Mouse (Mus musculus) mesoderm, embryonic 11.5 days (tissue): Measurements from ENCODE around the gene 9530077C05Rik.

Experiments
- DNase-seq: peaks from one replicate; pipeline ENCODE4 v3.0.0-alpha.2; 2012; ENCODE audit warnings: low read depth, low spot score

Gene 9530077C05Rik

GRCm38 (mm10) chr9:22457142-22457835, 46.0 kb downstream of the 9530077C05Rik start:
- DNase-seq: no peak

GRCm38 (mm10) chr9:22461946-22462345, 50.6 kb downstream of the 9530077C05Rik start:
- DNase-seq: no peak

DNA sequence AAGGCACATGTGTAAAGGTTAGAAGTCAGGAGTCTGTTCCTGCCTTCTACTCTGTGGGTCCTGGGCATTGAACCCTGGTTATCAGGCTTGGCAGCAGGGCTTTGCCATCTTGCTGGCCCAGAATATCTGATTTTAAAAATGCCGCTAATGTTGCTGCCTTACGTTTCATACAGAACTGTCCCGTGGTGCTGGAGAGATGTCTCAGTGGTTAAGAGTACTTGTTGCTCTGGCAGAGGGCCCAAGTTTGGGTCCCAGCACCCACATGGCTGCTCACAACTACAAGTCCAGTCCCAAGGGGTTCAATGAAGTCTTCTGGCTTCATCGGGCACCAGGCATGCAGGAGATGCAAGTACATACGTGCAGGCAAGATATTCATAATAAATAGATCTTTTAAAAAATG, 54.9 kb downstream of the 9530077C05Rik start:
- DNase-seq: no peak

GRCm38 (mm10) chr9:22467371-22468169, 56.3 kb downstream of the 9530077C05Rik start:
- DNase-seq: peak; percentile 40

DNA sequence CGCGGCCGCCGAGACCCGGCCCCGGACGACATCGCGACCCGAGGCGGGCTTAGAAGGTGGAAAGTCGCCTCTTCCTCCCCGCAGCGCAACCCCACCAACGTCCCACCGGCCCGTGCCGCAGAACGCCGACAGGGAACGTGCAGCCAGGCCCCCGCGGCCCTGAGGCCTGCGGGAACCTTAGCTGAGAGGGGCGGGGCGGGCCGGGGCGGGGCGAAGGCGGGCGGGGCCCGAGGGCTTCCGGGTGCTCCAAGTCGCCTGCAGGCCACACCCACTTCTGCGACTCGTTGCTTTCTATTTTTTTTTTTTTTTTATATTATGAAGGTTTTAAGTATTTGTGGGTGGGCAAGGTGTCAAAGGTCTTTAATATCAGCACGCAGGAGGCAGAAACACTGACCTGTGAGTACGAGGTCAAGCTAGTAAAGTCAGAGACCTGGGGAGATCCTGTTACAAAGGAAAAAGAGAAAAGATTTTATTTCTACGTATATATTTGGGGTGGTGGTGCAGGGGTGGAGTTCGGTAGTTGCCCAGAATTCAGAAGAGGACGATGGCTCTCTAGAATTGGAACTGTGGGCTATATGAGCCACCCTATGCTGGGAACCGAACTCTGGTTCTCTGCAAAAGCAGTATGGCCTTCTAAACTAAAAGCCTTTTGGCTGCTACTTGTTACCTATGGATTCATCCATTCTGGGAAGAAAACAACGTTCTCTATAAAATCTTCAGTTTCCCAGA, 57.0 kb downstream of the 9530077C05Rik start:
- peak; percentile 79 for DNase-seq

DNA sequence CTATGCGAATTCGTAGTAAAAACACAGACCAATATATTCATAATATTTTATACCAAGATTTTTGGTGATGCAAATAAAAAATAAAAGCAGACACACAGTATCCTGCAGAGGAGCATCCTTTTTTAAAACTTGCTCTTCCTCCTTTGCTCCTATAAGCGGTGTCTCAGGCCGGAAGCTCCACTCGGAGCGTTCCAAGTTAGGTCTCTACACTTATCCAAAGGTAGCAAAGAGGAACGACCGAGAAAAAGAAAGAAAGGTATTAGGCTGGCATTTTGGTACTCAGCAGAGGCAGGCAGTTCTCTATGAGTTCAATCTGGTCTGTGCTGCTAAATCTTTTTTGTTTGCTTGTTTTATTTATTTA, 57.6 kb downstream of the 9530077C05Rik start:
- no peak for DNase-seq

DNA sequence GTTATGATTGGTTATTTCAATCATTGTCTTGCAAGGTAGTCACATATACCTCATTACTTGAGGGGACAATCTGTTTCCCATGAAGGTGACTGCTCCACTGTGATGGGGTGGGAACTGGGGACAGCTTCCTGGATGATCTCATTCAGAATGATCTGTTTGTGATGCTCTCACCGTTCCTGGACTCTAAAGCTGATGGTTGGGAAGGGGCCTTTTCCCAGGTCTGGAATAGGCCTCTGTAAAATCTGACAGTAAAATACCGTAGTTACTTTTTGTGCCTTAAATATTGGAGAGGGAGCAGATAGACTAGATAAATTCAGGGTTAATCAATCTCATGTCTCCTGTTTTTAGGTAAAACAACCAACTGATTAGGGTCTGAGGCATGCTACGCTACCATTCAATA, 58.3 kb downstream of the 9530077C05Rik start, which contains the start of gene Rp9:
Gene Rp9, minus strand, starts transcription at position 101 of the 400 bp plus-strand sequence.
- DNase-seq: no peak

DNA sequence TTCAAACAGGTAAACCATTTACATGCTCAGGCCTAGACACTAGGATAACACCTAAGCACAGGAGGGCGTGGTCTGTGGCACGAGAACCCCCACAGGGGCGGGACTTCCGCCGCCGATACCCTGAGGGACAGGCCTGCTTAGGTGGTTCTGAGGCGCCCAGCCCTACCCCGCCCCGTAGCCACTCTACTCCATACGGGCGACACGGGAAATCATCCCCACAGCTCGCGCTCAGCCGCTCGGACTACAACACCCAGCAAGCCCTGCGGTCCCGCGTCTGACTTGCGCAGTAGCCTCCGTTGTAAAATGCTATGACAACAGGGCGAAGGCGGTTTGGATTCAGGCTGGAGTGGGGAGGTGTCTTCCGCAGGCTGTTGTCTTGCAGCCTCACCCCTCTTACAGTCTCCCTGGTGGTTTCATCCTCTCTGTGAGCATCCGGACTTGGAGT, 64.1 kb downstream of the 9530077C05Rik start, which contains the start of gene Bbs9:
Gene Bbs9, plus strand, starts transcription at position 292 of the 445 bp plus-strand sequence.
- DNase-seq: peak; percentile 95

DNA sequence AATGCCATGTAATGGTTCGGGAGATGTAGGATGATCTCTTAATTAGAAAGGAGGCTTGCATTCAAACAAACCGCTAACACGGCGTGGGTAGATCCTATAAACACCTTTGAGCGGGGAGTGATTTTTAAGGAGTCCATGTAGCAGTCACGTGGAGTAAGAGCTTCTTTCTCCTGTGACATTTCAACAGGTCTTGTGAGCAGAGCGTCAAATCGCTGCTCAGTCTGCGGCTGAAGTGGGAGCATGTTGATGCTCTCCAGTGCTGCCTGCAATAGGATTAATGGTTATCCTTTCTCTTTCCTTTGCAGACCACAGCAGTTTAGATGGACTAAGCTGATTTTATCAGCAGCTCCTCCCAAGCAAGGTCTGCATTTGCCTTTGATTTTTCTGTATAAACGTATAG, 65.0 kb downstream of the 9530077C05Rik start:
- peak; percentile 11 for DNase-seq

DNA sequence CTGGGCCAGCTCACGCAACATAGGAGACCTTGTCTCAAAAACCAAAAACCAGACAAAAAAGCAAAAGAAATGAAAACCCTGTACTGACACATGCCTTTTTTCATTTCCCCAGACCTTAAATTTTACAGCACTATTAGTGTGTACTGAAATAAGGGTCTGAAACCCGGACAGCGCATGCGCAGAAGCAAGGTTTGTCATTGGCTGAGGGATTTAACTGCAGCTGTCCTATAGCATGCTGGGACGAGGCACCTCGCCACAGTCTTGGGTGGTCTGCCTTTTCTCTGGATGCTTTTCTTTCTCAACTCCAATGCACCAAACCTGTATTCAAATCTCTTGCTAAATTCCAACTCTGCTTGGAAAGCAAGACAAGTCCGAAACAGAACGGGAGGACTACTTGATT, 67.6 kb downstream of the 9530077C05Rik start:
- no peak for DNase-seq

- DNase-seq: no peak
Measured at GRCm38 (mm10) chr9:22483866-22484561, 72.7 kb downstream of the 9530077C05Rik start.

GRCm38 (mm10) chr9:22484562-22485308, 73.4 kb downstream of the 9530077C05Rik start:
- DNase-seq: no peak

- DNase-seq: no peak
Measured at GRCm38 (mm10) chr9:22486211-22486610, 74.9 kb downstream of the 9530077C05Rik start.

DNA sequence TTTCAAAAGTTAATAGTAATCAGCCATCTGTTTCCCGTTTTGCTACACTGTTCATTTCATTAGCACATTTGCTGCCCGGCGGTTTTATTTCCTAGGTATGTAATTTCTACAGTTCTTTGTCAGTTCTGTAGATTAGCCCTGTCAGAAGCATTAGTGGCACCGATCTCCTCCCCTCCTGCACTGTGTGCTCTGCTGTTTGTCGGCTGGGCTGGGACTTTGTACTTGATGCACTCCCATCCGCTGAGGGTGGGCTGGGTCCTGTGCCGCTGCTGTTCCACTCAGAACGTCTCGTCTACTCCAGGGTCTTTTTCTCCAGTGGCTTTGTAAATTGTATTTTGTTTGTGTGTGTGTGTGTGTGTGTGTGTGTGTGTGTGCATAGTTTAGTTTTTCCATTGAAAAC, 77.7 kb downstream of the 9530077C05Rik start:
- no peak for DNase-seq
